Mouse (Mus musculus) embryonic facial prominence, embryonic 12.5 days (tissue): ENCODE results near the gene 2310030G06Rik. TPM values are rescaled to one million over a fixed set of nuclear protein-coding genes. Genes with fewer than 3 reads are reported as not detected.

Experiments used
- ATAC-seq: fragments of 200-750 bp; cut with Nextera tagmentation; 2 replicates; pipeline ENCODE4 v1.8.0; 2017; ENCODE audit not compliant: insufficient number of reproducible peaks, insufficient read depth, low FRiP score, low TSS enrichment
- H3K27ac ChIP-seq: fragments of 300-500 bp; sonication (generic); 2 replicates; pipeline ENCODE4 v1.5.1; 2016; ENCODE audit warnings: mild to moderate bottlenecking
- H3K27me3 ChIP-seq: fragments of 300-500 bp; sonication (generic); 2 replicates; pipeline ENCODE4 v1.6.1; 2016; ENCODE audit warnings: mild to moderate bottlenecking, moderate library complexity
- H3K36me3 ChIP-seq: fragments of 300-500 bp; sonication (generic); 2 replicates; pipeline ENCODE4 v1.6.1; 2016; ENCODE audit warnings: mild to moderate bottlenecking
- H3K4me1 ChIP-seq: fragments of 300-500 bp; sonication (generic); 2 replicates; pipeline ENCODE4 v1.6.1; 2016
- H3K4me2 ChIP-seq: fragments of 300-500 bp; sonication (generic); replicated peaks from 2 replicates; pipeline ENCODE4 v1.6.1; 2016; ENCODE audit warnings: mild to moderate bottlenecking, moderate library complexity
- H3K4me3 ChIP-seq: fragments of 300-500 bp; sonication (generic); 2 replicates; pipeline ENCODE4 v1.5.1; 2016; ENCODE audit warnings: mild to moderate bottlenecking
- H3K9ac ChIP-seq: fragments of 300-500 bp; sonication (generic); 2 replicates; pipeline ENCODE4 v1.6.1; 2016; ENCODE audit warnings: mild to moderate bottlenecking, moderate library complexity
- H3K9me3 ChIP-seq: fragments of 300-500 bp; sonication (generic); 2 replicates; pipeline ENCODE4 v1.6.1; 2016; ENCODE audit warnings: mild to moderate bottlenecking, moderate library complexity
- WGBS: fragments of 180-500 bp; shearing (Covaris S2); methylation state at CpG from one replicate; pipeline ENCODE4 v1.1.7; 2016; 5-methylcytosine and 5-hydroxymethylcytosine counted together
- polyA plus RNA-seq: library from polyadenylated mRNA; unstranded; fragments of >200 nt; fragmentation: Nextera tagmentation; extraction: Ambion mirVana; gene quantifications from 2 replicates; pipeline ENCODE4 v1.2.1, GENCODE M21; 2016

The 2310030G06Rik gene
- polyA plus RNA-seq, 1 experiment from 2014 or later, result 4.6 TPM

DNA sequence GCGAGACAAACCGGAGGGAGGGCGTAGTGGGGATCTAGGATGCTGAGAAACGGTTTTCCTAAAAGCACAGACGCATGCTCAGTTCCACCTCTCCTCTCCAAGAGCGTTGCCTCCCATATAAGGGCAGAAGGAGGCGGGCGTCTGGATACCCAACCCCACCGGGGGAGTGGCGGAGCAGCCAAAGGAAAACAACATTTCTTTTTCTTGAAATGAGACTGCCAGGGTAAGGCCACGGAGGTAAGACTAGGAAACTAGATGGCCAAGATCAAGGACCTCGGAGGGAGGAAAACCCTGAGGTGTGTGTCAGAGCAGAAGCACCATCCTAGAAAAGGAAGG is 48.7 kb downstream of the 2310030G06Rik start:
- peaks cover 28% of the 10 kb centered on the region for H3K36me3 ChIP-seq
- H3K9ac ChIP-seq, result 0 out of 2 replicates have a peak overlapping the region, but pooled peaks have one; percentile 36
- ATAC-seq, result peak; percentile 47; the same call in 1 of the 2 replicates
- H3K4me2 ChIP-seq, result peak overlapping the region; percentile 100
- H3K4me3 ChIP-seq, result peak overlapping the region; percentile 11; the same call in 1 of the 2 replicates
- H3K27me3 ChIP-seq, result peaks cover 10% of the 10 kb centered on the region; the same call in 1 of the 2 replicates
- H3K27ac ChIP-seq, result 0 out of 2 replicates have a peak overlapping the region, but pooled peaks have one; percentile 31
- H3K9me3 ChIP-seq, result no peaks in the 10 kb centered on the region
- H3K4me1 ChIP-seq, result peaks cover 18% of the 10 kb centered on the region
- 4% methylated on average over 12 of the region's 12 CpGs for WGBS

DNA sequence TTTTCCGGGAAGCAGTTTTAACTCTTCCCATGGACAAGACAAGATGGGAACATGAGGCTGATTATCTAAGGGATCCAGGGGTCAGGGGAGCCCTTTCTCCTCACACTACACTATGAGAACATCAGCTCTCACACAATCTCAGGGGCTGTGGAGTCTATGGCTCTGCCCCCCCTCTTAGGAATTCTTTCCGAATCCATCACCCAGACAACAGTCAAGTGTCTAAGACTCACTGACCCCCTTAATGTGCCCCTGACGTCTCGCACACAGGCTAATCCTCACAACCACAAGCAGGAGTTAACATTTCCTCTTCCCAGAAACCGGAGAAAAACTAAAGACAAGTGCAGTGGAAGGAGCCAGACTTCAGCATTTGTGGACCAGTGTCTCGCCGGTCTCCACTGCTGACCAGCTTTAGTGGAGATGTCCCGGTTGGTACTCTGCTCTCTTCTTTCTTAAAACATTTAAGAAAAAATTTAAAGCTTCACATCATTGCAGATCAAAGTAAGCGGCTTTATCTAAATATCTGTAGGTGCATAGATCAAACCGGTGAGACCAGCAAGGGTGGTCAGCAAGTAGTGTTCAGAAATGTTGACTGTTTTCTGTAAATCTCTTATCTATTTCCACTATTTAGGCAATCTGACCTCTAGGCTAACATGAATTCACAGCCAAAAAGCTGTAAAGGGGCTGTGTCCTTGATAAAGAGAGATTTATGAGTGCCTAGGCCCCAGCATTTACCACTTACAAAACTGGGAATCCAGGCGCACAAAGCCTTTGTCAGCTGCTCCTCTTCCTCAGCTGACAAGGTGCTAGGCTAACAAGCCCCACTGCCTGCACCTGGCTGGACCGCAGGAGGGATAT is 49.3 kb downstream of the 2310030G06Rik start:
- peak overlapping the region; percentile 36; the same call in 1 of the 2 replicates for H3K9ac ChIP-seq
- H3K27me3 ChIP-seq, result peaks cover 10% of the 10 kb centered on the region; the same call in 1 of the 2 replicates
- H3K4me3 ChIP-seq, result peak overlapping the region; percentile 11; the same call in 1 of the 2 replicates
- no peak for ATAC-seq
- H3K4me1 ChIP-seq, result peaks cover 18% of the 10 kb centered on the region
- H3K27ac ChIP-seq, result 0 out of 2 replicates have a peak overlapping the region, but pooled peaks have one; percentile 31
- H3K4me2 ChIP-seq, result peak overlapping the region; percentile 100
- peaks cover 28% of the 10 kb centered on the region for H3K36me3 ChIP-seq
- H3K9me3 ChIP-seq, result no peaks in the 10 kb centered on the region
- WGBS, result 69% methylated on average over 12 of the region's 12 CpGs

GRCm38 (mm10) chr9:50695153-50695552 is 51.2 kb downstream of the 2310030G06Rik start:
- no peak overlapping the region for H3K4me3 ChIP-seq
- H3K27ac ChIP-seq, result no peak overlapping the region
- WGBS, result 86% methylated on average over 6 of the region's 6 CpGs
- H3K9ac ChIP-seq, result no peak overlapping the region
- H3K4me1 ChIP-seq, result peaks cover 18% of the 10 kb centered on the region
- ATAC-seq, result no peak
- no peak overlapping the region for H3K4me2 ChIP-seq
- H3K27me3 ChIP-seq, result peaks cover 10% of the 10 kb centered on the region; the same call in 1 of the 2 replicates
- no peaks in the 10 kb centered on the region for H3K9me3 ChIP-seq
- peaks cover 17% of the 10 kb centered on the region; the same call in 1 of the 2 replicates for H3K36me3 ChIP-seq

DNA sequence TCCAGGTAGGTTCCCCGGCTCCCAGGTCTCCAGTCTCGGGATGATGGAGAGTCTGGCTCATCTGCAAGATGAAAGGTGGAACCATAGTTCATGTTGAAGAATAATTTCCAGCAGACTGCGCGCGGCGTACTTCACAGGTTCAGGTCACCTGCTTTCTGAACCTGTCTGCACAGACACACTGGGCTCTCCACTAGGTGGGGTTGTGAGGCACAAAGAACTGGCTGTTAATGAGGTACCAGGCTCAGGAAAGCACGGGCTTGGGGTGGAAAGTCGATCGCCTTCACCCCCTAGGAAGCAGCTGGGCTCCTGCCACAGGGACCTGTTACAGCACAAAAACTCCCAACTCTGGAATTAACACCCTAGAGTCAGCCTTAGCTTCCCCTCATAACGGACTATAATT is 52.7 kb downstream of the 2310030G06Rik start:
- 27% methylated on average over 10 of the region's 10 CpGs for WGBS
- Histone ChIP-seq H3K4me2 (no peak overlapping the region), H3K36me3 (peaks cover 20% of the 10 kb centered on the region; the same call in 1 of the 2 replicates)

DNA sequence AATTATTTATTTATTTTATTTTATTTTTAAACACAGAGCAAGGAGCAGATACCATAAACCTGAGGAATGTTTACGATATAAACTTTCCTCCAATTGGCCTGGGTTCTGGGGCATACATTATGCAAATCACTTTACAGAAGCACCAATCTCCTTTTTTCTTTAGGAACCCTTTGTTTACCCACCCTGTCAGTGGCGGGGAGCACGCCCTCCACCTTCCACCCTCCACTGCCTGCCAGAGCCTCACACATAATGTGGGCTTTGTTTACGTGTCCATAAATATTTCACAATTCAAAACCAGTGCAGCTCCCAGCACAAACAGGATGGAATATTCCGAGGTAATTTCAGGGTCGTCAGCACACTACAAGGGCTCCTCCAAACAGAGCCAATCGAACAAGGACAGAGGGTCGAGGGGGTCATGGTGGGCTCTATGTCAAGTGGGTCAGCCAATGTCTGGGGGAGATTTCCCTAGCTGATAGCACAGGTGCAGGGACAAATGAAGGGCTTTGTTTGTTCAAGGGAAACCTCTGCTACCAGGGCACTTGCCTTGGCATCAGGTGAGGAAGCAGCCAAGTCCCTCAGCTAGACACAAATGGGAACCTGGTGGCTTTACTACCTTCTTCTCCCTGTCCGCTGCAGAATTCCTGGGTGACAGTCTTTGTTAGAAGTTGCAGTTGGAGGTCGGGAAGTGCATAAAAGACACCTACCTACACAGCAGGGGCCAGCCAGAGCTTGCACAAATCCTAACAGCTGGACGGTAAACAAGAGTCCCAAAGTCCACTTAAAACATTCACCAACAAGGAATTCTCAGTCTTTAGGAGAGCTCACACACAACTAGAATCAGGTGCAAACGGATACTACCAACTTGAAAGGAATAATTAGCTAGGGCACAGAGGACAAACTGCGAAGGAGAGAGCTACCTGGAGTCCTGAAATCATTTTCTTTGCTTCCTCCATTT is 53.4 kb downstream of the 2310030G06Rik start:
- H3K4me1 ChIP-seq, result peaks cover 7% of the 10 kb centered on the region
- ATAC-seq, result 0 out of 2 replicates have a peak, but pooled peaks have one; percentile 19
- H3K4me2 ChIP-seq, result no peak overlapping the region
- 40% methylated on average over 13 of the region's 13 CpGs for WGBS
- H3K9me3 ChIP-seq, result no peaks in the 10 kb centered on the region
- H3K36me3 ChIP-seq, result peaks cover 25% of the 10 kb centered on the region; the same call in 1 of the 2 replicates
- no peak overlapping the region for H3K27ac ChIP-seq
- H3K4me3 ChIP-seq, result no peak overlapping the region
- H3K27me3 ChIP-seq, result no peaks in the 10 kb centered on the region
- no peak overlapping the region for H3K9ac ChIP-seq

More for the DNA sequence above, 52.7 kb downstream of the 2310030G06Rik start:
- no peak for ATAC-seq
- H3K27me3 ChIP-seq, result no peaks in the 10 kb centered on the region
- H3K4me1 ChIP-seq, result peaks cover 12% of the 10 kb centered on the region
- no peak overlapping the region for H3K4me3 ChIP-seq
- H3K27ac ChIP-seq, result no peak overlapping the region
- H3K9me3 ChIP-seq, result no peaks in the 10 kb centered on the region
- H3K9ac ChIP-seq, result no peak overlapping the region

Other genes with a start within 250 kb of the 2310030G06Rik start
- 71.9 and 73.6 TPM in 2 replicates for gene Pts, start 217.8 kb downstream of the 2310030G06Rik start, polyA plus RNA-seq
- 3.3 and 5.1 TPM in 2 replicates for gene Il18, start 191.7 kb downstream of the 2310030G06Rik start, polyA plus RNA-seq
- 0.12 TPM in 1 of 2 replicates, not detected in the other for gene Bco2, start 191.4 kb downstream of the 2310030G06Rik start, polyA plus RNA-seq
- not detected in 2 replicates for gene Tex12, start 185.2 kb downstream of the 2310030G06Rik start, polyA plus RNA-seq
- 240 and 246 TPM in 2 replicates for gene Sdhd, start 142.7 kb downstream of the 2310030G06Rik start, polyA plus RNA-seq
- 304 and 322 TPM in 2 replicates for gene Timm8b, start 142.6 kb downstream of the 2310030G06Rik start, polyA plus RNA-seq
- gene Pih1d2, start 129.2 kb downstream of the 2310030G06Rik start, polyA plus RNA-seq, result 4.4 and 4.8 TPM in 2 replicates
- 28.5 and 31.4 TPM in 2 replicates for gene Nkapd1, start 129.1 kb downstream of the 2310030G06Rik start, polyA plus RNA-seq
- 44.4 and 47.4 TPM in 2 replicates for gene Dlat, start 86.8 kb downstream of the 2310030G06Rik start, polyA plus RNA-seq
- gene Dixdc1, start 7.0 kb downstream of the 2310030G06Rik start, polyA plus RNA-seq, result 20.2 and 20.8 TPM in 2 replicates
- 25.4 and 36.0 TPM in 2 replicates for gene Cryab, start 4.8 kb upstream of the 2310030G06Rik start, polyA plus RNA-seq
- gene Hspb2, start 5.8 kb upstream of the 2310030G06Rik start, polyA plus RNA-seq, result 8.5 and 10.1 TPM in 2 replicates
- gene Fdxacb1, start 21.7 kb upstream of the 2310030G06Rik start, polyA plus RNA-seq, result 10.5 and 12.5 TPM in 2 replicates
- 43.9 and 44.1 TPM in 2 replicates for gene Alg9, start 28.5 kb upstream of the 2310030G06Rik start, polyA plus RNA-seq
- 31.5 and 34.2 TPM in 2 replicates for gene 1110032A03Rik, start 29.0 kb upstream of the 2310030G06Rik start, polyA plus RNA-seq
- gene Ppp2r1b, start 98.8 kb upstream of the 2310030G06Rik start, polyA plus RNA-seq, result 96.2 and 96.6 TPM in 2 replicates